ENCODE assay signal across 21 mouse cellular contexts in genomic region chr14:33974752-33975151, GRCm38 (mm10). TPM values are rescaled to one million over a fixed set of nuclear protein-coding genes. Genes with fewer than 3 reads are reported as not detected.
DNase-seq lines count a peak whose midpoint lies in the region.
"Had no signal": no experiment of that assay in that cellular context is flagged by ENCODE, and none has a peak within 500 bp of the region (broad histone marks: within the 10 kb centered on the region; RNA-seq: fewer than 3 reads in every experiment).

No protein-coding gene starts in this region.

- DNase-seq in embryo, embryonic 11 days, result peak; percentile 8
- no peak for DNase-seq in embryo, embryonic 9.5 days (ENCODE audit: extremely low spot score)
- DNase-seq in layer of hippocampus, adult 11-12 months (ENCODE audit: low spot score), result peak; percentile 26
- no peak for DNase-seq in layer of hippocampus, postnatal 10 days (ENCODE audit: low spot score in 2 of 2)
- DNase-seq in retina, postnatal 1 day, result peak; percentile 73
- DNase-seq in retina, embryonic 14.5 days (ENCODE audit: low spot score), result no peak
- no peak for DNase-seq in yolk sac, embryonic 10.5 days (ENCODE audit: low spot score)
- DNase-seq: adrenal gland, postnatal 25 days; cerebellum, adult 11 months; cerebellum, adult 9-11 months; gastrocnemius, postnatal 10 days; heart, adult 2 months; kidney, adult 8-10 months; kidney, postnatal 10 days; liver; lung, postnatal 36 days; right cerebral cortex, postnatal 4 days; thymus, postnatal 36 days had no signal

RNA-seq across cellular contexts. Expression of gene Zfp488, which starts 3.8 kb away (rescaled TPM):
- 1 to 10 TPM; 5.3 to 5.4 TPM for total RNA-seq in layer of hippocampus, postnatal 10 days (2021)
- total RNA-seq: common myeloid progenitor, adult 5-6 weeks; heart, adult 2 months; heart, postnatal 25 days had no signal

RNA-seq across cellular contexts. Expression of gene Rbp3, which starts 20.9 kb away (rescaled TPM):
- total RNA-seq in layer of hippocampus, postnatal 10 days (2021), result not detected
- total RNA-seq: adrenal gland, postnatal 25 days; common myeloid progenitor, adult 5-6 weeks; gastrocnemius, postnatal 10 days; heart, adult 2 months; heart, postnatal 25 days had no signal

RNA-seq across cellular contexts. Expression of gene Gdf2, which starts 33.9 kb away (rescaled TPM):
- not detected for total RNA-seq in layer of hippocampus, postnatal 10 days (2021)
- total RNA-seq: adrenal gland, postnatal 25 days; common myeloid progenitor, adult 5-6 weeks; gastrocnemius, postnatal 10 days; layer of hippocampus, adult 18-20 months had no signal

RNA-seq across cellular contexts. Expression of gene Gm30083, which starts 40.2 kb away (rescaled TPM):
- not detected for total RNA-seq in layer of hippocampus, postnatal 10 days (2021)
- total RNA-seq: adrenal gland, postnatal 25 days; common myeloid progenitor, adult 5-6 weeks; gastrocnemius, postnatal 10 days; heart, adult 2 months; heart, postnatal 25 days; layer of hippocampus, adult 18-20 months had no signal

RNA-seq across cellular contexts. Expression of gene Gm5460, which starts 41.8 kb away (rescaled TPM):
- total RNA-seq in layer of hippocampus, postnatal 10 days (2021), result not detected
- total RNA-seq: adrenal gland, postnatal 25 days; common myeloid progenitor, adult 5-6 weeks; gastrocnemius, postnatal 10 days; heart, adult 2 months; heart, postnatal 25 days; layer of hippocampus, adult 18-20 months had no signal

Comparison
In these comparisons a context has a peak if more than half of its experiments do, and no peak if none do; other contexts are left out.
1. DNase-seq: peak in embryo, embryonic 11 days (single experiment), layer of hippocampus, adult 11-12 months (single experiment) and retina, postnatal 1 day (single experiment); none in embryo, embryonic 9.5 days (single experiment), layer of hippocampus, postnatal 10 days (0 of 2), retina, embryonic 14.5 days (single experiment) and yolk sac, embryonic 10.5 days (single experiment).